Mouse (Mus musculus) kidney, embryonic 14.5 days (tissue): ENCODE measurements at regions not wholly inside any gene's neighbourhood (a gene's known extent, or its start where the extent isn't known, plus 50 kb on each side); places are given as distances from the start of the nearest gene placed in this dataset.

Experiments used
- ATAC-seq: fragments of 200-750 bp; cut with Nextera tagmentation; 2 replicates; pipeline ENCODE4 v1.8.0; 2017; ENCODE audit warnings: moderate number of reproducible peaks, mild to moderate bottlenecking, moderate TSS enrichment, moderate library complexity; ENCODE audit not compliant: low FRiP score, low TSS enrichment
- H3K27ac ChIP-seq: fragments of 300-500 bp; sonication (generic); 2 replicates; pipeline ENCODE4 v1.5.1; 2014; ENCODE audit warnings: low read depth, mild to moderate bottlenecking, low read length, moderate library complexity, mixed read lengths
- H3K27me3 ChIP-seq: fragments of 300-500 bp; sonication (generic); 2 replicates; pipeline ENCODE4 v1.6.1; 2014; ENCODE audit warnings: mild to moderate bottlenecking, low read length; ENCODE audit not compliant: control insufficient read depth, insufficient read depth
- H3K36me3 ChIP-seq: fragments of 300-500 bp; sonication (generic); 2 replicates; pipeline ENCODE4 v1.6.1; 2014; ENCODE audit warnings: low read length, mixed read lengths; ENCODE audit not compliant: control insufficient read depth, insufficient read depth
- H3K4me1 ChIP-seq: fragments of 300-500 bp; sonication (generic); 2 replicates; pipeline ENCODE4 v1.6.1; 2014; ENCODE audit warnings: low read length, mixed read lengths; ENCODE audit not compliant: control insufficient read depth, insufficient read depth
- H3K4me2 ChIP-seq: fragments of 300-500 bp; sonication (generic); replicated peaks from 2 replicates; pipeline ENCODE4 v1.6.1; 2014; ENCODE audit warnings: low read depth, mild to moderate bottlenecking, low read length
- H3K4me3 ChIP-seq: fragments of 300-500 bp; sonication (generic); 2 replicates; pipeline ENCODE4 v1.5.1; 2014; ENCODE audit warnings: mild to moderate bottlenecking, low read length
- H3K9ac ChIP-seq: fragments of 300-500 bp; sonication (generic); 2 replicates; pipeline ENCODE4 v1.6.1; 2014; ENCODE audit warnings: low read depth, mild to moderate bottlenecking, low read length, moderate library complexity
- H3K9me3 ChIP-seq: fragments of 300-500 bp; sonication (generic); 2 replicates; pipeline ENCODE4 v1.6.1; 2016; ENCODE audit warnings: low read length; ENCODE audit not compliant: control insufficient read depth
- WGBS: fragments of 180-500 bp; shearing (Covaris S2); extraction: QIAGEN DNeasy Blood & Tissue Kit; methylation state at CpG from one replicate; pipeline ENCODE4 v1.1.7; 2014; 5-methylcytosine and 5-hydroxymethylcytosine counted together

DNA sequence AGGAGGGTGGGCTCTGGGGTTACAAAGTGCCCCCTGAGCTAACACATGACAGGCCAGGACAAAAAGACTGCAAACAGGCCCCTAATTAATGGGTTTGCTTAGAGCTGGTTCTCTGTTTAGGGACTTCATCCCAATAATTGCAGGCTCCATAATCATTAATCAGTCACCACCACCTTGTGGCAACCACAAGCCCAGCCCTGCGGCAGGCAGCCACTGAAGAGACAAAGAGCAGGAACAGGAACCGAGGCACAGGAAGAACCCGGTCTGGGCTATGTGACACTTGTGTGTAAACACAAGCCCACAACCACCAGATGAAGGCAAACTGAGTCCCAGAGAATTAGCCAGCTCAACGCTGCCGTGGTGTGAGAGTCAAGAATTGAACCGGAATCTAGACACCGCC lies 114.1 kb upstream of the Pkdcc start:
- WGBS, result 58% methylated on average over 7 of the region's 7 CpGs
- Histone ChIP-seq H3K36me3 (no peaks in the 10 kb centered on the region), H3K27me3 (no peaks in the 10 kb centered on the region), H3K4me3 (no peak overlapping the region), H3K27ac (no peak overlapping the region; the same call in 1 of the 2 replicates), H3K9me3 (no peaks in the 10 kb centered on the region), H3K4me1 (peaks cover 25% of the 10 kb centered on the region), H3K4me2 (no peak overlapping the region), H3K9ac (no peak overlapping the region)
- no peak for ATAC-seq

DNA sequence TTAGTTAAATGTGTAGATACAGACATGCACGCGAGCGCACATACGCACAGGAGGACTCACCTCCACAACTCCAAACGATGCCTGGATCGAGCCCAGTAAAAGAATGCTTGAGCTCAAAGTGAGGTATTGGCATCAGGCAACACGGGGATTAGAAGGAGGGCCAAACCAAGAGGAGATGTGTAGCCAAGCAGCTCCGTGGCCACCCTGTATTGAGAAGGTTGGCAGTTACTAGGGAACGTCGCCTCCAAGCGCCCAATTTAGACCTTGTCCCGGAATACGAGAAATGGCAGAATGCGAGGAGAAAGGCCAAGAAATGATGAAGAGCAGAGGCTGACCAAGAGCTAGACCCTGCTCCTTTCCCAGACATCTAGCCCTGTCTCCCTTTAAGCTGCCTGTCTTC lies 113.3 kb upstream of the Pkdcc start:
- no peaks in the 10 kb centered on the region for H3K36me3 ChIP-seq
- no peak overlapping the region for H3K4me2 ChIP-seq
- no peak overlapping the region for H3K4me3 ChIP-seq
- ATAC-seq, result no peak
- peaks cover 25% of the 10 kb centered on the region for H3K4me1 ChIP-seq
- H3K9me3 ChIP-seq, result no peaks in the 10 kb centered on the region
- 77% methylated on average over 14 of the region's 14 CpGs for WGBS
- peak overlapping the region; percentile 84; the same call in 1 of the 2 replicates for H3K27ac ChIP-seq
- no peaks in the 10 kb centered on the region for H3K27me3 ChIP-seq
- no peak overlapping the region for H3K9ac ChIP-seq

DNA sequence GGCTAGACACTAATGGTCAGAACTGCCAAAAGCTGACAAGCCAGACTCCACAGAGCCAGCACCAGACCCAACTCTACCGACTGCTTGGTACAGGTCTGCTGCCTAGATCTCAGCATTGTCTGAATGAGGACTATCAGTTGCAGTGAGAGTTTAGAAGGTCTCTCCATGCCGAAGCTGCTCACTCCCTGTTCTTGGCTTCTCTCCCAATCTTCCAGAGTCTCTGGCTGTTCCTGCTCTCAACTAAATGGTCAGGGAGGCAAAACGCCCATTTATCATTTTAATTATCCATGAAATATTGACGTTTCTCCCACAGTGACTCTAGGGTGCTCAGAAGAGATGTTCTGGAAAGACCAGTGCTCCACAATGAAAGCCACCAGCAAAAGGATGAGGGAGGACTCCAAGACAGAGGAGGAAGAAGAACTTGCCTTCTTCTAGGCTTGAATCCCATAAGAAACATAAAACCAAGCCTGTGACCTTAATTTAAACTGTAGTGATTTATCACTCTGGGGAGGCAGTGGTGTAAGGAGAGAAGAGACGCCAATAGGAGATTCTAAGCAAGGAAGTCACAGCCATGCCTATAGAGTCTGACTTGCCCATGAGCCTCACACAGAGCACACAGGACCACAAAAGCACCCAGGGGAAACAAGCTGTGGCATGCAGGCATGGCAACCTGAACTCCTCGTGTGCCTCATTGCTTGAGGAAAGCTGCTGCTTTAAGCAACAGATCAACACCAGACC lies 112.2 kb upstream of the Pkdcc start:
- Histone ChIP-seq H3K4me3 (no peak overlapping the region), H3K27ac (peak overlapping the region; percentile 84), H3K4me1 (peaks cover 25% of the 10 kb centered on the region), H3K9ac (no peak overlapping the region), H3K9me3 (no peaks in the 10 kb centered on the region), H3K4me2 (no peak overlapping the region), H3K27me3 (no peaks in the 10 kb centered on the region), H3K36me3 (no peaks in the 10 kb centered on the region)
- WGBS, result 24% methylated on average over 6 of the region's 6 CpGs
- ATAC-seq, result peak; percentile 82

DNA sequence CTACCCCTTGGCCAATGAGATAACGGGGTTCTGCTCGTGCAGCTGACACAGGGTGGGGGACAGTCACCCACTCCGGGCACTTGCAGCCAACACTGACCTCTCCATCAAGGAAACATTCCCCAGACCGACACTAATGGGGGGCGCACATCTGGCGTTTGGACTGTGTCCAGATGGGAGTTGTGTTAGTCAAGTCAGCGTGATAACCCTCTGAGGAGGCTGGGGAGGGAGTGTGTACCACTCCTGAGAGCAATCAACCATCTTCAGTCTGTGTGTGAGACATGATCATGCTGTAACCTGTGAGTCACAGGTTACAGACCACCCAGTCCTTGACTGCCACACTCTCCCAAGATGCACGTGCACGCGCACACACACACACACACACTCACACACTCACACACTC lies 106.9 kb upstream of the Pkdcc start:
- peak; percentile 70 for ATAC-seq
- H3K4me3 ChIP-seq, result no peak overlapping the region
- no peak overlapping the region for H3K27ac ChIP-seq
- H3K27me3 ChIP-seq, result no peaks in the 10 kb centered on the region
- H3K9ac ChIP-seq, result no peak overlapping the region
- H3K9me3 ChIP-seq, result no peaks in the 10 kb centered on the region
- H3K4me2 ChIP-seq, result no peak overlapping the region
- peaks cover 1% of the 10 kb centered on the region; the same call in 1 of the 2 replicates for H3K4me1 ChIP-seq
- H3K36me3 ChIP-seq, result no peaks in the 10 kb centered on the region
- 60% methylated on average over 10 of the region's 10 CpGs for WGBS

DNA sequence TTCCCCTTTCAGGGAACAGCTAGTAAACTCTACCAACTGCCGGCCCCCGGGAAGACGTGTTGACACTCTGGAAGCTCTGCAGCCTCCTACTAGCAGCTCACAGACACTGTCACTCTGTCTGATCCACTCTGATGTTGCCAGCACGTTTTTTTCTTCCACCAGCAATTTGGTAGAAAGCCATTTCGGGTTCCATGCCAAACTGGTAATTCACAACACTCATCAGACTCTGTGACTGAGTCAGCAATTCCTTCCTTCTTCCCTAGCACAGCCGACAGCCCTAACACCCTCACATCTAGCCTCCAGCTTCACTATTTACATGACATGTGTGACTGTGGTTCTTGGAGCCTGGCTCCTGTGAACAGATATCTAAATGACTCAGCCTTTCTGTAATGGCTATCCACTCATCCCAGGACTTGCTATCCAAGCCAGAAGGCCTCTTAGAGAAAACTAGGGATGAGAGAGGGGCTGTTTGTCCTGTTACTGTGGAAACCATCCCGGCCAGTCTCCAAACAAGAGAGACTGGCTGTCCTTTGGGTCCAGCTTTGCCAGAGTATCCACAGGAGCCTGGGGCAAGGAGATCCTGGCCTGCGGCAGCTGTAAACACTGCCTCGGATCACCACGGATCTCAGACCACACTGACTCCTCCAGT lies 105.2 kb upstream of the Pkdcc start:
- H3K9me3 ChIP-seq, result no peaks in the 10 kb centered on the region
- 59% methylated on average over 10 of the region's 10 CpGs for WGBS
- H3K27me3 ChIP-seq, result no peaks in the 10 kb centered on the region
- H3K36me3 ChIP-seq, result no peaks in the 10 kb centered on the region
- no peak overlapping the region for H3K4me2 ChIP-seq
- H3K27ac ChIP-seq, result peak overlapping the region; percentile 59; the same call in 1 of the 2 replicates
- H3K9ac ChIP-seq, result no peak overlapping the region
- no peak for ATAC-seq
- peaks cover 8% of the 10 kb centered on the region; the same call in 1 of the 2 replicates for H3K4me1 ChIP-seq
- H3K4me3 ChIP-seq, result no peak overlapping the region

DNA sequence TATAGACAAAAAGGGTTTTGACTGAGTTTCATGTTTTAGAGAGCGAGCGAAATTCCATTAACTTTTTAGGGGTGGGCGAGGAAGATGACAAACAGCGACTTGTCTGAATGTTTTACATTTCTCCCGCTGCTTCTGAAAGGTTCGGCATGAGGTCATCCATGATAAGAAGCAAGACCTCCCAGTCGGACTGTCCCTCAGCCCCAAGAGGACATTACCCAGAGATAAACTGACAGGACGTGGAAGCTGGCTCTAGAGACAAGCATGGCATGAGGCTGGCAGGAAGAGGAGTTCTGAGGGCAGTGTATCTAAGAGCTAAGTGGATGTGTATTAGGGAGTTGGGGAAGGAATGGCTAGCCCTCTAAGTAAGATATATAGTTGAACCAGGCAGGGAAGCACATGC lies 104.5 kb upstream of the Pkdcc start:
- 63% methylated on average over 8 of the region's 8 CpGs for WGBS
- H3K27ac ChIP-seq, result peak overlapping the region; percentile 59; the same call in 1 of the 2 replicates
- H3K9ac ChIP-seq, result no peak overlapping the region
- no peaks in the 10 kb centered on the region for H3K27me3 ChIP-seq
- no peak for ATAC-seq
- H3K4me2 ChIP-seq, result no peak overlapping the region
- H3K4me3 ChIP-seq, result no peak overlapping the region
- peaks cover 14% of the 10 kb centered on the region; the same call in 1 of the 2 replicates for H3K4me1 ChIP-seq
- H3K9me3 ChIP-seq, result no peaks in the 10 kb centered on the region
- H3K36me3 ChIP-seq, result no peaks in the 10 kb centered on the region

DNA sequence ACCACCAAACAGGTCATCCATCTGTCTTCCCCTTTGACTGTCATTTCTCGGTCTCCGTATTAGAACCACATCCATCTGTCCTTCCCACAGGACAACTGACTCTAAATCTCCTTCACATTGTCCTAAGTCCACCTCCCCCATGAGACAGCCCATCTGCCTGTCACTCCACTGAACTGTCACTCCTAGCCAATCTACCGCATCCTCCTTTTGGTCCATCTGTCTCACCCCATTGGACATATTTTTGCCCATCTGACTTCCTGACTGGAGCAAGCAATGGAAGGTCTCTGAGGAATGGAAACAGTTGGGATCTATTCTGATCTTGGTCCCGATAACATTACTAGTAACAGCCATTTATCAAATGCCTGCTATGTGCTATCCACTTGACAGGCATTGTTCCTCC lies 99.9 kb upstream of the Pkdcc start:
- Histone ChIP-seq H3K4me2 (no peak overlapping the region), H3K27ac (no peak overlapping the region), H3K4me1 (peaks cover 21% of the 10 kb centered on the region; the same call in 1 of the 2 replicates), H3K36me3 (no peaks in the 10 kb centered on the region), H3K9ac (no peak overlapping the region), H3K27me3 (no peaks in the 10 kb centered on the region), H3K9me3 (no peaks in the 10 kb centered on the region), H3K4me3 (no peak overlapping the region)
- ATAC-seq, result no peak
- whole genome bisulfite sequencing, result 37% methylated on average over 4 of the region's 4 CpGs

DNA sequence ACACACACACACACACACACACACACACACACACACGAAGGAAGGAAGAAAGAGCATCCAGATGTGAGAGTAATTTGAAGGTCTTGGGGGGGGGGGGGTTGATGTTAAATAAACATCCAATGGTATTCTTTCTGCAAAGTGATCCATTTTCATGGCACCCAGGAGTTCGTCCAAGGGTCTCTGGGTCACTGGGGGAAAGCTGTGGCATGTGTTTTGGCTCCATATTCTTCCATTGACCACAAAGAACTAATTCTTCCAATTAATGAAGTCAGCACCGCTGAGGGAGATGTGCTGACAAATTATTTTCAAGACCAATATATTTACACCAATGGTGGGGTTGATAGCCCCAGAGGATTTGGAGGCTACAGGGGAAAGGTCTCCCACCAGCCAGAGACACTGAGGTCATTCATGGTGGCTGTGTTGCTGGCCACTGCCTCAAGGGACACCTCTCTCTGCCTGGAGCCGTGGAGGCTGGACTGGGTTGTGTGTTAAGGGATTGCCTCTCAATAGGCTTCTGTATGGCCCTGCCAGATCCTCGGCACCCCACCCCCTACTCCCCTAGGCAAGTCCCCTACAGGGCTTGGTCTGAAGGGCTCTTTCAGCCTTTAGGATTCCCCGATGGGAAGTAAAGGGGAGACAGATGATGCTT lies 99.1 kb upstream of the Pkdcc start:
- 0 out of 2 replicates have a peak, but pooled peaks have one; percentile 48 for ATAC-seq
- no peak overlapping the region for H3K4me2 ChIP-seq
- H3K36me3 ChIP-seq, result no peaks in the 10 kb centered on the region
- no peaks in the 10 kb centered on the region for H3K9me3 ChIP-seq
- WGBS, result 29% methylated on average over 6 of the region's 6 CpGs
- H3K9ac ChIP-seq, result no peak overlapping the region
- no peak overlapping the region; the same call in 1 of the 2 replicates for H3K27ac ChIP-seq
- no peaks in the 10 kb centered on the region for H3K27me3 ChIP-seq
- H3K4me1 ChIP-seq, result peaks cover 21% of the 10 kb centered on the region; the same call in 1 of the 2 replicates
- H3K4me3 ChIP-seq, result no peak overlapping the region
